Mouse (Mus musculus) monocyte, adult 5-6 weeks (primary cell): Measurements from ENCODE around the gene Tnnt3. TPM values are rescaled to one million over a fixed set of nuclear protein-coding genes. Genes with fewer than 3 reads are reported as not detected.

Source experiments
- ATAC-seq: fragments of 153-309, 156-312 bp; replicated peaks from 2 replicates; pipeline ENCODE4 v1.8.0; 2017; ENCODE audit warnings: mild to moderate bottlenecking; ENCODE audit not compliant: low TSS enrichment, insufficient number of reproducible peaks, severe bottlenecking, poor library complexity, low FRiP score
- total RNA-seq: library from RNA; stranded (forward); fragments of 200-1000, 200-491, 200-594 nt; gene quantifications from 3 replicates; pipeline ENCODE4 v1.2.3, GENCODE M21; 2017

Tnnt3 gene
- total RNA-seq, 1 experiment from 2014 or later, result 13.6 TPM

GRCm38 (mm10) chr7:142497775-142498174 lies 861 bp upstream of the Tnnt3 start:
- peak; percentile 28; the same call in 1 of the 2 replicates for ATAC-seq

DNA sequence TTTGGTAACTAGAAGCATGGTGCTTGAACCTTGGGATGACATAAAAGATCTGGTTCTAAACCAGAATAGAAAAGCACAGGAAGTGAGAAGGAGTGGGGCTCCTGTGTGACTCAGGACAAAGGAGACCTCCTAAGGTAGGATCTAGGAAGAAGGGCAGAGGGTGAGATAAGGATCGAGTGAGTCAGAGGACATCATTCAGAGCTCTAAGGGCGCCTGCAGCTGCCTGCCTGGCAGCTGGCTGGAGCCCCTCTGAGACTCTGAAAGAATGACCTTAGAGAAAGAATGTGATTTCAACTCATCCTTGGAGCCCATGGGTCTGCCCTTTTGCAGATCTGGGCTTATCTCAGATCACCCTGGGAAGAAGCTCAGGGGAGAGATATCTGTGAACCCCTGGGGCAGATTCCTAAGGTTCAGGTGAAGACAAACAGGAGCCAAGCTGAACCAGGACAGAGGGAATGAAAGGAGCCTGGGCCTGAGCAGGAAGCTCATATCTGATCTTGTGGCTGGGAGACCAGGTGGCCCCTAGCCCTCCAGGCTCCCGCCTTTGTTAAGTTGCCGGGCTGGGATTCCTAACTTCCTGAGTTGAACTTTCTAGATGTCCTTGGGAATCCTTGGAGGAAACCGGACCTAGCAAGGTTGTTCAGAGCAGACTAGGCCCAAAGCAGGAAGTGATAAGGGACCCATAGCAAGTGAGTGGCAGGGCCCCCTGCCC lies 530 bp downstream of the Tnnt3 start:
- no peak for ATAC-seq

DNA sequence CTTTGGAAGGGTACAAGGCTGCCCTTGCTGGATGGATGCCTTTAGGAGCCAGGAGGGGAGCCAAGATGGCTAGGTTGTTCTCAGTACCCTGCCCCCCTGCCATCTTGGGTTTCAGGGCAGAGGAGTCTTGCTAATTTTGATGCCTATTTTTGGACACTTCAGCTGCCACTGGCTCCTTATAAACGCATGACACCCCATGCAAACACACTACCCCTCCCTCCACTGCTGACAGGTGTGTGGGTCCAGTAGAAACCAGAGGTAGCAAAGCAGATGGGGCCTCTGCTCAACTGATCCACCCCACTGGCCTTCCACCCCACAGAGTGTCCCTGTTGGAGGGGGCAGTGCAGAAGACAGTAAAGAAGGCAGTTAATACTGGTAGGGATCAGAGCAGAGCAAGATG lies 1.4 kb downstream of the Tnnt3 start:
- no peak for ATAC-seq

- no peak for ATAC-seq
Measured at GRCm38 (mm10) chr7:142503206-142503605, 4.6 kb downstream of the Tnnt3 start.

GRCm38 (mm10) chr7:142505942-142506341 lies 7.3 kb downstream of the Tnnt3 start:
- ATAC-seq, result no peak

DNA sequence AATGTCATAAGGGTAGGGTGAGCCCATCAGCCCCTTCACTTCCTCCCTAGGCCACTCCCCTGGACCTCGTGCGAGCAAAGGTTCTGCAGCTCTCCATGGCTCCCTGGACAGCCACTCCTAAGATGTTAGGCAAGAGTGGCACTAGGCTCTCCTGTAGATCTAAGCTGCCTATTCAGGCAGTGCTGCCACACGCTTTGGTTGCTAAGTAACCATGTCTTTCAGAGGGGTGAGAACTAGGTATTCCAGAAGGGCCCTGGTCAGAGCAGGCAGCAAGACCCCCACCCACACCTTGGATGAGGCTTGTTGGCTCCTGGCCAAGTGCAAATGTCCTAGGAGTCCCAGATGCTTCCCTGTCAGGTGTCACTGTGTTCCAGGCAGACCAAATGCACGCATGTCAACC lies 7.9 kb downstream of the Tnnt3 start:
- no peak for ATAC-seq

- no peak for ATAC-seq
Measured at GRCm38 (mm10) chr7:142507453-142507852, 8.8 kb downstream of the Tnnt3 start.

GRCm38 (mm10) chr7:142509518-142509917 lies 10.9 kb downstream of the Tnnt3 start:
- no peak for ATAC-seq

- no peak for ATAC-seq
Measured at GRCm38 (mm10) chr7:142510021-142510777, 11.6 kb downstream of the Tnnt3 start.

DNA sequence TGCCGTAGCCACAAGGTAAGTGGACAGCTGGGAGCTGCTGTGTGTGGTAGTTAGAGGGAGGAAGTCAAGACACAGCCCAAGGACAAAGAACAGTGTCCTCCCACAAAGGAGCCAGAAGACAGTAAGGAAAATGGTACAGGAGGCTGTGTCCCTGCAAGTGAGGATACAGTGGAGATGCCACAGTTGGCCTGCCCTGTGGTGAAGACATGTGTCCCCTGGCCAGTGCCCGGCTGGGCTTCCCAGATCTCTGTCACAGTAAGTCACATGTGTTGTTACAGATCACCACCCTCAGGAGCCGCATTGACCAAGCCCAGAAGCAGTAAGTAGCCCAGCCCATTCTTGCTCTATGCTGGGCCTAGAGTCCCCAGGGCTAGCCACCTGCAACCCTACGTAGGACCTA lies 15.4 kb downstream of the Tnnt3 start:
- no peak for ATAC-seq

DNA sequence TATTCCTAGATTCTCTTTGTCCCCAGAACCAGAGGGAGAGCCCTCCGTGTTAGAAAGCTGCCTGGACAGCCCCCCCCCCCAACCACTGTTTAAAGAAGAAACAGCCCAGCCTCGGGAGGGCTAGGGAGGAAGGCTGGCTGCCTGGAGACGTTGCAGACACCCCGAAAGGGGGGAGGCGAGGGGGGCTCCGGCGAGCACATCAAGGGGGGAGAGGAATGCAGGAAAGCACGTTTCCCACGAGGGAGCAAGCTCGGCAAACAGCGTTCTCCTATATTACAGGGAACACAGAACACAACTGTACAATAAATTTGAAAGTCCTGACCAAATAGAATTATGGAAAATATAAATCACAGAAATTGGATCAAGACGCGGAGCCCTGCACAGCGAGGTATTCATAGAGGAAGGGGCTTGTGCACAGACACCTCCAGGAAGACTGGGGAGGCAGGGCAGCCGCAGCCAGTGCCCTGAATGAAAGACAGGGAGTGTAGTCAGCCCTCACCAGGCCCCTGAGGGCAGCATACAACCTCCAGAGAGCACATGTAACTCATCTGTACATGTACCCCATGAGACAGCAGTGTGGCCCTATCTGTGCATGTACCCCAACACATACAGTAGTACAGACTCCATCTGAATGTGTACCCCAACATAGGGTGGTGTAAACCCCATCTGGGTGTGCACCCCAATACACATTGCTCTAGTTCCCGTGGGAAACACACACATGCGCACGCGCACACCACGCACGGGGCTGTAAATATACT lies 17.8 kb downstream of the Tnnt3 start:
- ATAC-seq, result no peak

- ATAC-seq, result no peak
Measured at GRCm38 (mm10) chr7:142517531-142517930, 18.9 kb downstream of the Tnnt3 start.

GRCm38 (mm10) chr7:142520331-142520730 lies 21.7 kb downstream of the Tnnt3 start:
- ATAC-seq, result no peak

GRCm38 (mm10) chr7:142522352-142522751 lies 23.7 kb downstream of the Tnnt3 start:
- ATAC-seq, result no peak

DNA sequence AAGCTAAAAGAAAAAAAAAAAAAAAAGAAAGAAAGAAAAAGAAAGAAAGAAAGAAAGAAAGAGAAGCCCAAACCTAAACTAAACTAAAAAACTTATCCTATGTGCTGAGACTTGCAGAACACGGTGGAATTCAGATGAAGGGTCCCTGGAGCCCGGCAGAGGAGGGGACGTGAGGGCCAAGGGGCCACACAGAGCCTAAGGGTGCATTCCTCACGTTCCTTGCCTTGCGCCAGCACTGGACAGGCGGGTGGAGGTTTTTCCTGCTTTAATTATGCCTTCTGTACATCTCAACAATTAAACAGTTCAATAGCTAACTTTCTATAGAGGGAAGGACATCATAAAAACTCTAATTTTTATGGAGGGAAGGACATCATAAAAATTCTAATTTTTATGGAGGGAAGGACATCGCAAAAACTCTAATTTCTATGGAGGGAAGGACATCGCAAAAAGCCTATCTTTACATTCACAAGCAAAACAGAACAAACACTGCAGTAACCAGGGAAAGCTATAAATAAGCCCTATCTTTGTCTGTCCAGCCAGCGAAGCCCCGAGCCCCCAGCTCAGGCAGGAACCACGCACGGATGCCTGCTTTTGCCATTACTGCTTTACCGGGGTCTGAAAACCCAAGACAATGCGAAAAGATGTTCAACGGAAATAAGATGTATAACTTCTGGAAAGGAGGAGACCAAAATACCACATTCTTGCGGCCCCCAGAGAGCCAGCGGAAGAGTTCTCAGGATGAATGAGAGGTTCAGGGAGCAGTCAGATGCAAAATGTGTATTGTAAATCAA lies 24.8 kb downstream of the Tnnt3 start:
- ATAC-seq, result no peak

DNA sequence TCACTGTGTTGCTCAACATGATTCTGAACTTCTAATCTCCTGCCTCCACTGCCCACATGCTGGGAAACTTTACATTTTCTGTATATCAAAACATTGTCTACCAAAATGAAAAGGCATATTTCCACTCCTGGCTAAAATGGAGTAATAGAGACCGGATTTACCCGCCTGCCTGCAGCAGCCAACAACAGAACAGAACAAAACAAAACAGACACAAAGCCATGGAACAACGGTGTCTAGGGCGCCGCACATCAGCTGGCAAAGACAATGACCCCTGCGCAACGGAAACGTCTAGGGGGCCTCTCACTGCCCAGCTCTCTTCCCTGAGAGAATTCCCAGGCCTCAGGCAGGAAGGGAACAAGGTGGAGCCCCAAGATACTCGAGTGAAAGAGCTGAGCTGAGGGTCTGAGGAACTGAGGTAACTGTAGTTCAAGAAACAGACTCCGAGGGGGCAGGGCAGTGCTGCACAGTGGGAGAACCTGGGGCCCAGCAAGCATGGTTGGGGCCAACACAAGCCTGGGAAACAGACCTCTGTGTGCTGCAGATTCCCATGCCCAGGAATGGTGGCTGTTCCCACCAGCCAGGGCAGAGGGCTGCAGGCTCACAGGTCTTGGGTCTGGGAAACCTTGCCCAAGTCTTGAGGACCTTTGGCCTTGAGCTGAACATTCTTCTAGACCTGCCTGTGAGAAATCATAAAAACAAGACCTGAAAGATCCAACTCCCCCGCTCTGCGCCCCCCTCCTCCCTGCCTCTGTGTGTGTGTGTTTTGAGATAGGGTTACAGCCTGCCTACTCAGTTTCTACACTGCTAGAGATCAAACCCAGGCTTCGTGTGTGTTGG lies 26.9 kb downstream of the Tnnt3 start:
- no peak for ATAC-seq

DNA sequence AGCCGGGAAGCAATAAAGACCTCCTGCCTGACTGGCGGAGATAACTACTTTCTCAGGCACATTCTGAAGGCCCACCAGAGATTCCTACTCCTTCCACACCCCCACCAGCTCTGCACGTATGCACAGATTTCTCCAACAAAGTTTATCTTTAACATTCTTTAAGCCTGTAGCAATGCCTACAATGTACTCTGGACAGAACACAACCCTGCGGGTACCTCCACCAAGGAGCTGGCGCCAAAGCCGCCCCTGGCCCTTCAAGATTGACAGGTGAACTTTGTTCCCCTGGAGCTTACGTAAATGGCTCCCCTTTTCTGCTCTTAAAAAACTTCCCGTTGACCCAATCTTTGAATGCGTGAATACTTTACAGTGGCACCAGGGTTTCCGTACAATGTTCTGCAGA lies 30.7 kb downstream of the Tnnt3 start:
- ATAC-seq, result no peak

GRCm38 (mm10) chr7:142531973-142532521 lies 33.4 kb downstream of the Tnnt3 start:
- no peak for ATAC-seq
